Comparison of ENCODE assay signal across 8 mouse cellular contexts in genomic region chr1:155027583-155027982, GRCm38 (mm10).
DNase-seq lines count a peak whose midpoint lies in the region; ATAC-seq and TF ChIP-seq lines count a peak whose summit lies in the region.

No protein-coding gene starts in this region.

- H3K36me3 ChIP-seq in midbrain, embryonic 14.5 days (ENCODE audit: control insufficient read depth, insufficient read depth, low read length), result no peaks in the 10 kb centered on the region
- no peaks in the 10 kb centered on the region for H3K36me3 ChIP-seq in midbrain, embryonic 15.5 days (replicated peaks)
- no peaks in the 10 kb centered on the region for H3K36me3 ChIP-seq in intestine, postnatal 0 days (ENCODE audit: control insufficient read depth, insufficient read depth)
- no peaks in the 10 kb centered on the region for H3K36me3 ChIP-seq in liver, embryonic 14.5 days (replicated peaks; ENCODE audit: control insufficient read depth, insufficient read depth, low read depth)
- no peaks in the 10 kb centered on the region for H3K36me3 ChIP-seq in spleen, adult 2 months (ENCODE audit: control insufficient read depth, insufficient read depth, low read length)

- H3K4me3 ChIP-seq in midbrain, embryonic 14.5 days (replicated peaks; ENCODE audit: low read depth, low read length), result no peak overlapping the region
- H3K4me3 ChIP-seq in midbrain, embryonic 15.5 days, result no peak overlapping the region
- H3K4me3 ChIP-seq in bone marrow, adult 2 months (replicated peaks; ENCODE audit: control insufficient read depth, low read depth, low read length), result no peak overlapping the region
- no peak overlapping the region for H3K4me3 ChIP-seq in intestine, postnatal 0 days (ENCODE audit: low read depth, low read length)
- no peak overlapping the region for H3K4me3 ChIP-seq in liver, embryonic 14.5 days (ENCODE audit: insufficient read depth in 1 of 2, low read depth in 2 of 2, low read length in 2 of 2)
- H3K4me3 ChIP-seq in spleen, adult 2 months (ENCODE audit: extremely low read depth, insufficient read depth, insufficient read length), result no peak overlapping the region; the same call in 1 of the 2 replicates

- no peak for TF ChIP-seq CTCF in bone marrow, adult 2 months (IDR thresholded peaks at IDR 0.05; ENCODE audit: control insufficient read depth, insufficient read depth, low read length)
- TF ChIP-seq CTCF in intestine, postnatal 0 days (IDR thresholded peaks at IDR 0.05; ENCODE audit: low read depth), result no peak
- no peak for TF ChIP-seq CTCF in liver, embryonic 14.5 days (IDR thresholded peaks at IDR 0.05; ENCODE audit: low read depth)
- TF ChIP-seq CTCF in spleen, adult 2 months (IDR thresholded peaks at IDR 0.05; ENCODE audit: extremely low read depth, insufficient read depth, insufficient read length, insufficient replicate concordance), result no peak

- H3K9me3 ChIP-seq in midbrain, embryonic 14.5 days (ENCODE audit: control insufficient read depth, low read length), result peaks cover 3% of the 10 kb centered on the region; the same call in 1 of the 2 replicates
- H3K9me3 ChIP-seq in midbrain, embryonic 15.5 days, result no peaks in the 10 kb centered on the region
- no peaks in the 10 kb centered on the region for H3K9me3 ChIP-seq in intestine, postnatal 0 days (ENCODE audit: control insufficient read depth)
- H3K9me3 ChIP-seq in liver, embryonic 14.5 days (ENCODE audit: control insufficient read depth, low read length), result no peaks in the 10 kb centered on the region

- TF ChIP-seq EP300 in liver, embryonic 14.5 days (IDR thresholded peaks at IDR 0.05; ENCODE audit: low read depth), result no peak

- no peak overlapping the region for H3K27ac ChIP-seq in midbrain, embryonic 14.5 days (replicated peaks; ENCODE audit: low read depth, low read length)
- no peak overlapping the region for H3K27ac ChIP-seq in midbrain, embryonic 15.5 days
- H3K27ac ChIP-seq in bone marrow, adult 2 months (ENCODE audit: control insufficient read depth, insufficient read depth, low read depth, low read length, poor library complexity), result no peak overlapping the region
- H3K27ac ChIP-seq in intestine, postnatal 0 days (ENCODE audit: low read depth, low read length), result peak overlapping the region; percentile 73
- H3K27ac ChIP-seq in liver, embryonic 14.5 days, result no peak overlapping the region
- peak overlapping the region; percentile 82 for H3K27ac ChIP-seq in spleen, adult 2 months (ENCODE audit: insufficient read depth, low read length)

- no peaks in the 10 kb centered on the region for H3K27me3 ChIP-seq in midbrain, embryonic 14.5 days (ENCODE audit: control insufficient read depth, insufficient read depth, low read length)
- H3K27me3 ChIP-seq in midbrain, embryonic 15.5 days (replicated peaks), result no peaks in the 10 kb centered on the region
- no peaks in the 10 kb centered on the region for H3K27me3 ChIP-seq in intestine, postnatal 0 days (replicated peaks; ENCODE audit: control insufficient read depth, insufficient read depth, low read length)
- H3K27me3 ChIP-seq in liver, embryonic 14.5 days (ENCODE audit: control insufficient read depth, insufficient read depth, low read length), result no peaks in the 10 kb centered on the region
- no peaks in the 10 kb centered on the region for H3K27me3 ChIP-seq in spleen, adult 2 months (ENCODE audit: control insufficient read depth, insufficient read depth, low read length)

- H3K4me2 ChIP-seq in midbrain, embryonic 14.5 days (ENCODE audit: low read length), result no peak overlapping the region
- no peak overlapping the region for H3K4me2 ChIP-seq in midbrain, embryonic 15.5 days
- H3K4me2 ChIP-seq in intestine, postnatal 0 days (replicated peaks; ENCODE audit: low read depth), result peak overlapping the region; percentile 27; the same call in 1 of the 2 replicates
- H3K4me2 ChIP-seq in liver, embryonic 14.5 days (ENCODE audit: low read depth), result 0 out of 2 replicates have a peak overlapping the region, but pooled peaks have one; percentile 15

- 0 out of 2 replicates have a peak, but pooled peaks have one; percentile 22 for TF ChIP-seq POLR2A in bone marrow, adult 2 months (IDR thresholded peaks at IDR 0.05; ENCODE audit: borderline replicate concordance, control insufficient read depth, low read depth, low read length)
- 0 out of 2 replicates have a peak, but pooled peaks have one; percentile 6 for TF ChIP-seq POLR2A in spleen, adult 2 months (IDR thresholded peaks at IDR 0.05; ENCODE audit: low read depth, low read length)

- H3K9ac ChIP-seq in midbrain, embryonic 14.5 days (replicated peaks; ENCODE audit: low read length), result no peak overlapping the region
- H3K9ac ChIP-seq in midbrain, embryonic 15.5 days, result no peak overlapping the region
- H3K9ac ChIP-seq in intestine, postnatal 0 days (ENCODE audit: low read depth, low read length), result no peak overlapping the region
- no peak overlapping the region for H3K9ac ChIP-seq in liver, embryonic 14.5 days (replicated peaks)

- ATAC-seq in midbrain, embryonic 14.5 days (ENCODE audit: low FRiP score, low TSS enrichment), result no peak
- no peak for ATAC-seq in midbrain, embryonic 15.5 days (replicated peaks)
- peak; percentile 63 for ATAC-seq in intestine, postnatal 0 days
- ATAC-seq in liver, embryonic 14.5 days (ENCODE audit: insufficient read depth), result 0 out of 2 replicates have a peak, but pooled peaks have one; percentile 40

- H3K4me1 ChIP-seq in midbrain, embryonic 14.5 days (ENCODE audit: control insufficient read depth, insufficient read depth, low read length), result peaks cover 7% of the 10 kb centered on the region
- peaks cover 20% of the 10 kb centered on the region for H3K4me1 ChIP-seq in midbrain, embryonic 15.5 days
- peaks cover 3% of the 10 kb centered on the region; the same call in 1 of the 2 replicates for H3K4me1 ChIP-seq in bone marrow, adult 2 months (ENCODE audit: control insufficient read depth, insufficient read depth, low read length)
- no peaks in the 10 kb centered on the region for H3K4me1 ChIP-seq in intestine, postnatal 0 days (replicated peaks; ENCODE audit: control insufficient read depth, insufficient read depth, low read length)
- H3K4me1 ChIP-seq in liver, embryonic 14.5 days (replicated peaks; ENCODE audit: control insufficient read depth in 2 of 2, insufficient read depth in 2 of 2, low read length in 1 of 2), result peaks cover 25 to 39% of the 10 kb centered on the region in 2 experiments
- peaks cover 28% of the 10 kb centered on the region; the same call in 1 of the 2 replicates for H3K4me1 ChIP-seq in spleen, adult 2 months (ENCODE audit: control insufficient read depth, insufficient read depth, insufficient read length)

- 49% methylated on average over 8 of the region's 8 CpGs for WGBS in midbrain, embryonic 14.5 days
- WGBS in midbrain, embryonic 15.5 days, result 54% methylated on average over 6 of the region's 8 CpGs
- 20% methylated on average over 8 of the region's 8 CpGs for WGBS in bone marrow, adult 2 months
- 14% methylated on average over 8 of the region's 8 CpGs for WGBS in intestine, postnatal 0 days
- WGBS in liver, embryonic 14.5 days (ENCODE audit: insufficient replicate concordance), result 25% methylated on average over 8 of the region's 8 CpGs
- WGBS in spleen, adult 2 months, result 14% methylated on average over 8 of the region's 8 CpGs

- DNase-seq in midbrain, embryonic 14.5 days, result peak; percentile 50
- DNase-seq in liver, embryonic 14.5 days (ENCODE audit: low read depth in 3 of 3, low spot score in 3 of 3), result peak in 1 of 3 experiments; percentile 61
- DNase-seq in spleen, adult 2 months (ENCODE audit: low read depth in 1 of 2, low spot score in 2 of 2), result peak; percentile 87 to 89
- no peak for DNase-seq in adipocyte (ENCODE audit: low spot score)
- no peak for DNase-seq in urinary bladder, adult 2 months (ENCODE audit: low spot score)

Comparison
In these comparisons a context has a peak if more than half of its experiments do, and no peak if none do; other contexts are left out.
1. ATAC-seq: peak in intestine, postnatal 0 days (single experiment) and liver, embryonic 14.5 days (single experiment); none in midbrain, embryonic 14.5 days (single experiment) and midbrain, embryonic 15.5 days (single experiment).
2. DNase-seq: peak in midbrain, embryonic 14.5 days (single experiment) and spleen, adult 2 months (2 of 2); none in adipocyte (single experiment) and urinary bladder, adult 2 months (single experiment).
3. H3K27ac ChIP-seq: peak in intestine, postnatal 0 days (single experiment) and spleen, adult 2 months (single experiment); none in midbrain, embryonic 14.5 days (single experiment), midbrain, embryonic 15.5 days (single experiment), bone marrow, adult 2 months (single experiment) and liver, embryonic 14.5 days (single experiment).
4. H3K4me2 ChIP-seq: peak in intestine, postnatal 0 days (single experiment) and liver, embryonic 14.5 days (single experiment); none in midbrain, embryonic 14.5 days (single experiment) and midbrain, embryonic 15.5 days (single experiment).